Mouse (Mus musculus): ENCODE data around the gene Ednra. TPM values are rescaled to one million over a fixed set of nuclear protein-coding genes. Genes with fewer than 3 reads are reported as not detected.
A peak's percentile ranks its signal among the peaks of the same experiment; 100 is the strongest.

The Ednra gene
- total RNA-seq (2014; rRNA removed) (3.1 and 3.8 TPM in 2 replicates), polyA plus RNA-seq (2015; fragmentation: Nextera tagmentation; extraction: Ambion mirVana) (3.4 and 3.5 TPM in 2 replicates)

- TF ChIP-seq CTCF (IDR thresholded peaks at IDR 0.05; ENCODE audit: low read depth): peak; percentile 2; the same call in 1 of the 2 replicates
- Histone ChIP-seq H3K4me2 (ENCODE audit: low read depth) (peak within 1 kb of the TSS; percentile 78), H3K9ac (peak within 1 kb of the TSS; percentile 51), H3K27me3 (ENCODE audit: insufficient read depth, low read length) (no peaks in the 10 kb centered on the region), H3K9me3 (ENCODE audit: low read length) (no peaks in the 10 kb centered on the region), H3K4me3 (ENCODE audit: low read depth, low read length) (peak within 1 kb of the TSS; percentile 42), H3K36me3 (ENCODE audit: insufficient read depth) (no peaks in the 10 kb centered on the region), H3K4me1 (ENCODE audit: insufficient read depth) (0 out of 2 replicates have a peak, but pooled peaks cover 4% of the 10 kb centered on the region), H3K27ac (ENCODE audit: low read depth, low read length) (no peak within 1 kb of the TSS; the same call in 1 of the 2 replicates)
- ATAC-seq (peak; percentile 89), DNase-seq (peak; percentile 21)
- 3% methylated on average over 27 of the region's 27 CpGs for WGBS
These were observed at the start of gene Ednra for GRCm38 (mm10) chr8:77724046-77724930. TSS of gene Ednra (minus strand) at chr8:77724464.

- no peak for TF ChIP-seq CTCF (IDR thresholded peaks at IDR 0.05; ENCODE audit: low read depth)
- no peak for DNase-seq
- Histone ChIP-seq H3K27ac (ENCODE audit: low read depth, low read length) (no peak overlapping the region), H3K27me3 (ENCODE audit: insufficient read depth, low read length) (no peaks in the 10 kb centered on the region), H3K9me3 (ENCODE audit: low read length) (no peaks in the 10 kb centered on the region), H3K4me3 (ENCODE audit: low read depth, low read length) (no peak overlapping the region), H3K36me3 (ENCODE audit: insufficient read depth) (no peaks in the 10 kb centered on the region), H3K4me1 (ENCODE audit: insufficient read depth) (no peaks in the 10 kb centered on the region), H3K9ac (no peak overlapping the region), H3K4me2 (ENCODE audit: low read depth) (no peak overlapping the region)
- no peak for ATAC-seq
- whole genome bisulfite sequencing: 85% methylated on average over 4 of the region's 4 CpGs
These were observed 49.6 kb upstream of the Ednra start for GRCm38 (mm10) chr8:77773831-77774230.

- no peak overlapping the region for H3K9ac ChIP-seq
- H3K36me3 ChIP-seq (ENCODE audit: insufficient read depth): no peaks in the 10 kb centered on the region
- DNase-seq: no peak
- no peak for ATAC-seq
- no peaks in the 10 kb centered on the region for H3K9me3 ChIP-seq (ENCODE audit: low read length)
- no peaks in the 10 kb centered on the region for H3K27me3 ChIP-seq (ENCODE audit: insufficient read depth, low read length)
- no peak overlapping the region for H3K4me3 ChIP-seq (ENCODE audit: low read depth, low read length)
- H3K4me1 ChIP-seq (ENCODE audit: insufficient read depth): no peaks in the 10 kb centered on the region
- H3K27ac ChIP-seq (ENCODE audit: low read depth, low read length): no peak overlapping the region
- no peak overlapping the region for H3K4me2 ChIP-seq (ENCODE audit: low read depth)
- 0 out of 2 replicates have a peak, but pooled peaks have one; percentile 36 for TF ChIP-seq CTCF (IDR thresholded peaks at IDR 0.05; ENCODE audit: low read depth)
- 77% methylated on average over 5 of the region's 5 CpGs for WGBS
These were observed 49.0 kb upstream of the Ednra start for GRCm38 (mm10) chr8:77773256-77773655.

GRCm38 (mm10) chr8:77772210-77772886 lies 48.1 kb upstream of the Ednra start:
- 31% methylated on average over 5 of the region's 5 CpGs for WGBS
- Histone ChIP-seq H3K36me3 (ENCODE audit: insufficient read depth) (no peaks in the 10 kb centered on the region), H3K4me3 (ENCODE audit: low read depth, low read length) (no peak overlapping the region), H3K4me1 (ENCODE audit: insufficient read depth) (no peaks in the 10 kb centered on the region), H3K9me3 (ENCODE audit: low read length) (no peaks in the 10 kb centered on the region), H3K4me2 (ENCODE audit: low read depth) (no peak overlapping the region), H3K27me3 (ENCODE audit: insufficient read depth, low read length) (no peaks in the 10 kb centered on the region), H3K27ac (ENCODE audit: low read depth, low read length) (no peak overlapping the region), H3K9ac (no peak overlapping the region)
- DNase-seq: peak; percentile 67
- no peak for TF ChIP-seq CTCF (IDR thresholded peaks at IDR 0.05; ENCODE audit: low read depth)
- ATAC-seq: peak; percentile 83

- H3K27ac ChIP-seq (ENCODE audit: low read depth, low read length): no peak overlapping the region
These were observed 46.7 kb upstream of the Ednra start for GRCm38 (mm10) chr8:77770966-77771365.

GRCm38 (mm10) chr8:77768916-77769315 lies 44.7 kb upstream of the Ednra start:
- TF ChIP-seq CTCF (IDR thresholded peaks at IDR 0.05; ENCODE audit: low read depth): no peak
- H3K9me3 ChIP-seq (ENCODE audit: low read length): no peaks in the 10 kb centered on the region
- ATAC-seq (no peak), DNase-seq (no peak)
- no peak overlapping the region for H3K9ac ChIP-seq
- no peaks in the 10 kb centered on the region for H3K27me3 ChIP-seq (ENCODE audit: insufficient read depth, low read length)
- no peak overlapping the region for H3K27ac ChIP-seq (ENCODE audit: low read depth, low read length)
- 91% methylated on average over 5 of the region's 5 CpGs for WGBS
- no peaks in the 10 kb centered on the region for H3K4me1 ChIP-seq (ENCODE audit: insufficient read depth)
- H3K36me3 ChIP-seq (ENCODE audit: insufficient read depth): no peaks in the 10 kb centered on the region
- H3K4me2 ChIP-seq (ENCODE audit: low read depth): no peak overlapping the region
- no peak overlapping the region for H3K4me3 ChIP-seq (ENCODE audit: low read depth, low read length)

More at GRCm38 (mm10) chr8:77770966-77771365, 46.7 kb upstream of the Ednra start:
- no peaks in the 10 kb centered on the region for H3K27me3 ChIP-seq (ENCODE audit: insufficient read depth, low read length)
- H3K4me3 ChIP-seq (ENCODE audit: low read depth, low read length): no peak overlapping the region
- WGBS: 84% methylated on average over 3 of the region's 3 CpGs
- no peak for ATAC-seq
- no peaks in the 10 kb centered on the region for H3K36me3 ChIP-seq (ENCODE audit: insufficient read depth)
- H3K4me2 ChIP-seq (ENCODE audit: low read depth): no peak overlapping the region
- DNase-seq: no peak
- no peaks in the 10 kb centered on the region for H3K4me1 ChIP-seq (ENCODE audit: insufficient read depth)
- no peak overlapping the region for H3K9ac ChIP-seq
- H3K9me3 ChIP-seq (ENCODE audit: low read length): no peaks in the 10 kb centered on the region
- no peak for TF ChIP-seq CTCF (IDR thresholded peaks at IDR 0.05; ENCODE audit: low read depth)

- Histone ChIP-seq H3K36me3 (ENCODE audit: insufficient read depth) (no peaks in the 10 kb centered on the region), H3K4me2 (ENCODE audit: low read depth) (no peak overlapping the region), H3K9me3 (ENCODE audit: low read length) (no peaks in the 10 kb centered on the region), H3K4me3 (ENCODE audit: low read depth, low read length) (no peak overlapping the region), H3K27ac (ENCODE audit: low read depth, low read length) (no peak overlapping the region), H3K4me1 (ENCODE audit: insufficient read depth) (no peaks in the 10 kb centered on the region), H3K27me3 (ENCODE audit: insufficient read depth, low read length) (no peaks in the 10 kb centered on the region), H3K9ac (no peak overlapping the region)
- DNase-seq (no peak), ATAC-seq (peak; percentile 68)
- TF ChIP-seq CTCF (IDR thresholded peaks at IDR 0.05; ENCODE audit: low read depth): no peak
- WGBS: 74% methylated on average over 8 of the region's 8 CpGs
These were observed 40.0 kb upstream of the Ednra start for GRCm38 (mm10) chr8:77764253-77764652.

Measured in forebrain, postnatal 0 days (tissue).